Mouse (Mus musculus): ENCODE results near the gene Ly6g6f.

The Ly6g6f gene

DNA sequence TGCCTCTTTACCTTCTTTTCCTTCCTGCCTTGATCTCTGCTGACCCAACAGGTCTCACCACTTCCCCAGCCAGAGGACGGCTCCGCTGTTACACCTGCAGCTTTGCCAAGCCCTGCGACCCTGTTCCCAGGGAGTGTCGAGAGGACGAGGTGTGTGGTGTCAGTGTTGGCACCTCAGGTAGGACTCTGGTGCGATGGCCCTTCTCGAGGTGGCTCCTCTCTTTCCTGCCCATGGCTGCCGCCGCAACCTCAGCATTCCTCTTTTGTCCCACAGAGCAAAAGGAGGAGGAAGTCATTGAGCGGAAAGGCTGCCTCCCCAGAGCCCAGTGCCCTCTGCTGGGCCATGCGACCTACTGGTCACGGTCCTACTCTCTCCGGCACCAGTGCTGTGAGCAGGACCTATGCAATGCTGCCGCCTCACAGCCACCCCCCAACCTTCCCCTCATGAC lies 7.6 kb downstream of the Ly6g6f start, which contains the start of gene Ly6g6d:
Gene Ly6g6d (minus strand): TSS at position 280 of the 448 bp plus-strand sequence.
- no peak for DNase-seq (ENCODE audit: low read depth, low spot score)

DNA sequence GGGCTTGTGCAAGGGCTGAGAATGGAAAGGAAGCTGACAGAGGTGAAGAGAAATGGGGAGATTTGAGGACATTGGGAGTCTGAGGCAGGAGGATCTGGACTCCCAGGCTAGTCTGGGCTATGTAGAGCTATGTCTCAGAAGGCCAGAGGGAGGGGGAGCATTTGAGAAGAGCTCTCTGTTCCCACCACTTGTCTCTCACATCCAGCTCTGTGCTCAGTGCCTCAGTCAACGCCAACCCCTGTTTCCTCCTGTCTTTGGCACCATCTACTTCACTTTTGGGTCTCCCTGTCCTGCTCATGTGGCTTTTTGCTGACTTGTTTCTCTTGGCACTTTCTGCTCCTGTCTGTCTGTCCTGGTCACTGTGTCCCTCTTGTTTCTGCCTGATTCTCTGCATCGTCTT lies 8.1 kb downstream of the Ly6g6f start:
- DNase-seq (ENCODE audit: low read depth, low spot score) = no peak

DNA sequence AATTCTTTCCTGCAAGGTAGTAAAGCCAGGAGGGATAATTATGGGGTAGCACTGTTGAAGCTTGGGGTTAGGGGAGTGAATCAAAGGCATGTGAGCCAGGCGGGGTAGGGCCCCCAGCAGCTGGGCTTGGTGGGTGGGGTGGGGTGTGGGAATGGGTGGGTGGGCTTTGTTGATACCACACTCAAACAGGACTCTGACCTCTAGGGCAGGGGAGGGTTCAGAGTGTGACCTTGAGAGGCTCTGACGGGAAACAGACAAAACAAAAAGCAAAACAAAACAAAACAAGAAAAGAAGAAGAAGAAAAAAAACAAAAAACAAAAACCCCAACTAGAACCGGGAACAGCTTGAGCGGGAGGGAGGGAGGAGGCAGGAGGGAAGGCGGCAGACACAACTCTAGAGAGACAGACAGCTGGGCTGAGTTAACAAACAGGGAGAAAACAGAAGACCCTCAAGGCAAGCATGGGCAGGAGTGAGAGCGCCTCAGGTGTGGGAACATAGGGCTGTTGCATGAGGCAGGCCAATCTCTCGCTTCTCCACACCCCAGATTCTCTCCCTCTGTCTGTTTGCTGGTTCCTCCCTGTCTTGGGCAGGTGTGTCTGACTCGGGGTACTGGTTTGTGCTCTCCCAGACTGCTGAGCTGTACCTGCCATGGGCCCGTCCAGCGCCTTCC lies 8.8 kb downstream of the Ly6g6f start, which contains the start of gene Ly6g6e:
Gene Ly6g6e (plus strand): TSS at position 396 of the 670 bp plus-strand sequence.
- DNase-seq (ENCODE audit: low read depth, low spot score) = peak; percentile 64

DNA sequence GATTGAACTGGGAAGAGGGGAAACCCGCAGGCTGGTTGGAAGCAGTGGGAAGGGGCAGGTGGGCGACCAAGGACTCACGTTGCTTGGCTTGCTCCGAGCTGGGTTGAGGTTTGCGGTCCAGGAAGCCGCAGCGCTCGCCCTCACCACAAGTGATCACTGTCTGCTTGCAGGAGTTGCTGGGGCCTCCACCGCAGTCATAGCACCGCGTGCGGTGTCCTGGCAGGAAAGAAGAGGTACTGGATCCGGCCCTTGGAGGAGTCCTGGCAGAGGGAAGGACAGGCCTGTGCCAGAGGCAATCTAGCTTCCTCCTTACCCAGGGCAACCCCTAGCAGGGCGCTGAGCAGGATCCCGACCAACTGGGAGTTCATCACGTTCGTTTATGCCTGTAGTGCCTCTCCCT lies 11.3 kb downstream of the Ly6g6f start:
- no peak for DNase-seq (ENCODE audit: low read depth, low spot score)

DNA sequence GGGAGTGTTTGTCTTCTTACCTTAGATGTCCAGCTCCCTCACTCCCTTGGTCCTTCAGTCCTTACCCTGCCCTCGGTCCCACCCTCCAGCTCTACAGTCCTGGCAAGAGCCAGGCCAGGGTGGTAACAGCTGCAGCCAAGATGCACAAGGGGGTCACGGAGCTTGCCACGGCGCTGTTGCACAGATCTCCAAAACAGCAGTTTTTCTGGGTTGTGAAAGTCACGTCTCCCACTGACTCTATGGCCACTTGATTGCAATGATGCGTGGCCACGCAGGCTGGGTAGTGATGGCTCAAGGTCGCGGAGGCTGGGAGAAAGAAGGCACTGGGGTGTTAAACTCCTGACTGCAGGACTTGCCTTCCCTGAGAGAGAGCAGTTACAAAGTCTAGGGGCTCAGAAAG lies 14.0 kb downstream of the Ly6g6f start:
- no peak for DNase-seq (ENCODE audit: low read depth, low spot score)

DNA sequence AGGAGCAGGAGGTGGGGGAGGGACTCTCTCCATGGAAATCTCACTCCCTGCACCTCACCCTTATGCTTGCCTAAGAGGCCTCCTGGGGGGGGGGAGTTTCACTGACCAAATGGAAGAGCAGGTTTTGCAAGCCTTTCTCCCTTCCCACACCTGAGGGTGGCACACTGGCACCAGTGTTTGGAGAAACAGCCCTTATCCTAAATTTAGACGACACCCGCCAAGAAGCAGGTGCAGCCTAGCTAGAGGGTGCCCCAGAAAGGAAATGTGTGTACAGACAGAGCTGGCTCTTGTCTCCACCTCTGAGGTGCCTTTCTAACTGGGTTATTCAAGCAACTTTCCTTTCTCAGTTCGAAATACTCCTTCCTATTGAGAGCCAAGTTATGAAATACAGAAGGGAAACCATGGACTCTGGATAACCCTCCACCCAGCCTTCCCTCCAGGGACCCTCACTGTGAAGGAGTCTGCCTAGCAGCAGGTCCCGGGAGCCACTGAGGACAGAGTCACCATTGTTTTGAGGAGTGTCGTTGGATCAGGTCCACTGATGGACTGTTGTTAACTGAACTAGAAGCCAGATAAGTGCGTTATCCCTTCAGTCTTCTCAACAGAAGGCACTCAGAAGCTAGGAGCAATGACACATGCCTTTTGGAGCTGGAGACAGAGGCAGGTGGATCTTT lies 14.7 kb downstream of the Ly6g6f start:
- DNase-seq (ENCODE audit: low read depth, low spot score) = no peak

DNA sequence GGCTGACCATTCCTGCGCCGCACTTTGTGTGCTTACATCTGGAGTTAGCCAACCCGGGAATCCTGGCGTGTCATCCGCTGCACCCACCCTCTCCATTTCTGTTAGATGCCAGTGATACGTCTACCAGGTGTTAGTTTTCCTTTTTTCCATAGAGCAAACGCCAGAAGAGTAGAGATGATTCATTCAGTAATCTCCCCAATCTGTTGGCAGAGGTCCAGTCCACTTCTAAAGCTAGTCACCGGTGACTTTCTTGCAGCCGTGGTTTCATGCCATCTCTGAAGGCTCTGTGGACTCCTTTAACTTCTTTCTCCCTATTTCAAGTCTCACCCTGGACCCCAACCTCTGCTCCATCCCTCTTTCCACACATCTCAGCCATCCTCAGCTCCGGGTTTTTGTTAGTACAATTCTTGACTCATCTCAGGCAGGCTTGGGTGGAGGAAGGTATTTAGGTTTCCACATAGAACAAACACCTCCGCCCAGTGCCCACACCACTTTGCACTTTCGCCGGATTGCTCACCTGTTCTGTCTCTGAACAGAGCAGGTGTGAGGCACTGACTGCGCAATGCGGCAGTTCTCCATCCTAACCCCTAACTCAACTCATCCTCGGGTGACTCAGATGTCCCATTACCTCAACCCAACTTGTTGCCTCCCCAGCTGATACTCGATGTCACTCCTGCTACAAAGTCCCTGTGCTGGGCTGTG lies 17.0 kb downstream of the Ly6g6f start:
- DNase-seq (ENCODE audit: low read depth, low spot score) = no peak

DNA sequence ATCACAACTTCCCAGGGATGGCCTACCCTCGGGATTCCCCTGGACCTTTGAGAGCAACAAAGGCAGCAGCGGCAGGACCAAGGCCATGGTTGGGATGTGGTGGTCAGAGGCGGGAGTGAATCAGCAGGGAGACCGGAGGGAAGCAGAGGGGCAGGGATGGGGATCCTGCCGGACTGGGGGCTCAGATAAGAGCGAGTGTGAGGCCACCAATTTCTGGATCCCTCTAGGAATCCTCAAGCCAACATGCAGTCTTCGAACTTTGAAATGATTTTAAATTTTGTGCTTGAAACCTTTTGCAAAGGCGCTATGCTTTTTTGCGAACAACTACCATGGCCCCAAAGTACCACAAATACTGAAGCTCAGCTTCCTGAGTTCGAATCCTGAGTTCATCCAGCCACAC lies 19.3 kb downstream of the Ly6g6f start, which contains the start of gene Mpig6b:
Gene Mpig6b (minus strand): TSS at position 101 of the 400 bp plus-strand sequence.
- no peak for DNase-seq (ENCODE audit: low read depth, low spot score)

DNA sequence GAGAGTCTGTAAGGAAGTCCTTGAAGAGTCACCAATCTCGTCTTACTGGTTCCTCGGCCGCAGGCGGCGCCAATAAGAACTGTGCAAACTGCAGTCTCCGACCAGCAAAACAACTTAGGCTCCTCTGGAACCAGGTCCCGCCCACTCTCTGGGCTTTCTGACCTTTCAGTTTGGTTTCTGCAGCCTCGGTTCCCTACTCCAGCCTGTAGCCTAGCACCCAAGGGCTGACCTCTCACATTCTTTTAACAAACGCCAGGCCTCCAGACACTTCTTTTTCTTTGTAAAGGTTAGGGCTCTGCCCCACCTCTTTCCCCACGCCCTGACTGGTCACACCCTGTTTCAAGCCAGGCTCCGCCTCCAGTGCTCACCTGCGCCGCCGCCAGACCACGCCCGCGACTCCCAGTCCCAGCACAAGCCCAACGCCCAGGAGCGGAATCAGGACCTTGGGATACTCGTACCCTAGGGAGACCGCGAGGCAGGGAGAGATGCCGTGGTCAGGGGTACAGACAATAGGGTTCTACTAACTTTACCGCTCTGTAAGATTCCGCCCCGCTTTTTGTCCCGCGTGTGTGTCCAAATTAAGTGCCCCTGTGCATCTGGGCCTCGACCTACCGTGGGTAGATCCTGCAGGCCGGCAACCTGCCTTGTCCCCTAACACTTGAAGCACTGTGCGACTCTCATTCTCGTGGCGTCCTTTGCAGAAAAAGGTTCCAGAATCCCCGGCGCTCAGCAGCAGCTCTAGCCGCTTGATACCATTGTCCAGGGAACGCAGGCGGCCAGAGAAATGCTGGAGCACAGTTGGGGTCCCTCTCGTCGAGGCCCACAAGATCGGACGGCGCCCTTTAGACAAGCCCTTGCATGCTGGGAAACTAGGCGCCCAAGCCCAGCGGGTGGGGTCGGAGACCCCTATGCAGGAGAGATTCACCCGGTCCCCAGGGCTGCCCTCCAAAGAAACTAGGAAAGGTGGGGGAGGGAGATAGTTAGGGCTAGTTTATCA lies 20.2 kb downstream of the Ly6g6f start, which contains the start of gene Ly6g6c:
Gene Ly6g6c (plus strand): TSS at position 438 of the 997 bp plus-strand sequence.
- DNase-seq (ENCODE audit: low read depth, low spot score) = peak; percentile 92

DNA sequence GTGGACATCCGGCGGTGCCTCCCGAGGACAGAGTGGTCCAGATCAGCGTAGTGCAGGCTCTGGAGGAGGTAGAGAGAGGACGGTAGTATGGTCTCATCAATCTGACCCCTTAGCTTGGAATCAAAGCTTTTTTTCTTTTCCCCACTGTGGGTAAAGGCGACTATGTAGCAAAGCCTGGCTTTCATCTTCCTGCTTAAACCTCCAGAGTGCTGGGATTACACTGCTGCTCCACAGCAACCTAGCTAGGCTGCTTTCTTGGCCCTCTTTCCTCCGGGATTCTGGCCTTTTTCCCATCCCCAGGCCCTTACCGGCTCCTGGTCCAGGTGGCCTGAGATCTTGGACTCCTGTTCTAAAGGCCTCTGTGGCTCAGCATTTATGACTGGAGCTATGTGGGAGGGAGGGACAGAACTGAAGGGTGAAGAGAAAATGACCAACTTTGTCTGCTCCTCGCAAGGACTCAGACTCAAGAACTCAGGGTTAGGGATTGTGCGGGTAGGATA lies 21.0 kb downstream of the Ly6g6f start:
- no peak for DNase-seq (ENCODE audit: low read depth, low spot score)

DNA sequence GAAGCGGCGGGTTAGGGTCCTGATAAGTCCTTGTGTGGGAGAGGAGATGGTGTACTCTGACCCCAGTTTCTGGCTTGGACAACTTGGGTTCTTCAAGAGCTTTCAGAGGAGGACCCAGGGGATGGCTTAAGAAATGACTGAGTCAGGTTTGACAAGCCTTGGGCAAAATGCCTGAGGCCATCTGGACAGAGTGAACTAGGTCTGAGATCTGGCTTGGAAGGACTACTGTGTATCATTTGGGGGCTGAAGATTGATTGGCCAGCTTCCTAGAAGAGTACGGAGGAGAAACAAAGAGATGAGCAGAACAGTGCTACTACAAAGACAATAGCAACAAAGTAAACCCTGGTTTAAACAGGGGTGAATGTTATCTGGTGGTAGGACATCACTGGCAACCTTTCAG lies 21.9 kb downstream of the Ly6g6f start:
- no peak for DNase-seq (ENCODE audit: low read depth, low spot score)

DNA sequence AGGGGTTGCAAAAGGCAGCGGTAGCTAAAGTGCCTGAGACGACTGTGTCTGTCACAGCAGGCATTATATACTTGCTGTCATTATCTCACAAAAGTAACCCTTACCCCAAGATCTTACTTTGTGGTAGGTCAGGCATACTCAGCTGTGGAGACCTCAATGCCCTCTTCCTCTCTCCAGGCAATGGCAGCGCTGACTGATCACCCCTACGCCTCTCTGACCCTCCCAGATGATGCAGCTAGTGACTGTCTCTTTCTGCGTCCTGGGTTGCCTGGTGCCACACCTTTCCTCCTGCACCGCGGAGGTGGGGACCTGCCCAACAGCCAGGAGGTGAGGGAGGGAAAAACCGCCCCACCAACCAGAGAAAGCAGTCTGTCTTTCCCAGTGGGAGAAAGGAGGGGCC lies 24.1 kb downstream of the Ly6g6f start:
- DNase-seq (ENCODE audit: low read depth, low spot score) = no peak

DNA sequence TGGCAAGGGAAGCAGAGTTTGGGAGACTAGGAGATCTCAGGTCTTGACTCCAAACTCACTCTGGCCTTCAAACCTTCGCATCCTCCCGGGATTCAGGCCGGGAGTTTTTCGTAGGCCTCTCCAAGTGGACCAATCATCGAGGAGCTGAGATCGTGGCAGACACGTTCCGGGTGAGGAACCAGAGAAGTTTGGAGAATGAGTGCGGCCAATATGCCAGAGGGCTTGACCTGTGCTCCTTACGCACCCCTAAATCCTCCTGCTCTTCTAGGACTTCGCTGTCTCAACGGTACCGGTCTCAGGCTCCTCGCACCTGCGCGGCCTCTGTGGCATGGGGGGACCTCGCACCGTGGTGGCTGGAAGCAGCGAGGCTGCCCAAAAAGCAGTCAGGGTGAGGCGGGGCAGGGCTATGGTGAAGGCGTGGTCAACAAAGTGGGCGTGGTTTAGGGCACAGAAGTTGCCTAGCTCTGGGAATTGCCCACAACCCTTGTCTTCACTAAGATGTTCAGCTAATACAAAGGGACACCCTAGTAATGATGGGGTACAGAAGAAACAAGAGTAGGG lies 24.6 kb downstream of the Ly6g6f start:
- peak; percentile 76 for DNase-seq (ENCODE audit: low read depth, low spot score)

DNA sequence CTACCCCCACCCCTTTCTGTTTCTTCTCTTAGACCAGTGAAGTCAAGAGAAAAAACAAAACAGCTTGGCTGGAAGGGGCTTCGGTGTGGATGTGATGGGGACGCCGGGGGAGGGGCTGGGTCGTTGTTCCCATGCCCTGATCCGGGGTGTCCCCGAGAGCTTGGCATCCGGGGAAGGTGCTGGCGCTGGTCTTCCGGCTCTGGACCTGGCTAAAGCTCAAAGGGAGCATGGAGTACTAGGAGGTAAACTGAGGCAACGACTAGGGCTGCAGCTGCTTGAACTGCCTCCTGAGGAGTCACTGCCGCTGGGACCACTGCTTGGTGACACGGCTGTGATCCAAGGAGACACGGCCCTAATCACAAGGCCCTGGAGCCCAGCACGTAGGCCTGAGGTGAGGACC lies 25.3 kb downstream of the Ly6g6f start:
- no peak for DNase-seq (ENCODE audit: low read depth, low spot score)

DNA sequence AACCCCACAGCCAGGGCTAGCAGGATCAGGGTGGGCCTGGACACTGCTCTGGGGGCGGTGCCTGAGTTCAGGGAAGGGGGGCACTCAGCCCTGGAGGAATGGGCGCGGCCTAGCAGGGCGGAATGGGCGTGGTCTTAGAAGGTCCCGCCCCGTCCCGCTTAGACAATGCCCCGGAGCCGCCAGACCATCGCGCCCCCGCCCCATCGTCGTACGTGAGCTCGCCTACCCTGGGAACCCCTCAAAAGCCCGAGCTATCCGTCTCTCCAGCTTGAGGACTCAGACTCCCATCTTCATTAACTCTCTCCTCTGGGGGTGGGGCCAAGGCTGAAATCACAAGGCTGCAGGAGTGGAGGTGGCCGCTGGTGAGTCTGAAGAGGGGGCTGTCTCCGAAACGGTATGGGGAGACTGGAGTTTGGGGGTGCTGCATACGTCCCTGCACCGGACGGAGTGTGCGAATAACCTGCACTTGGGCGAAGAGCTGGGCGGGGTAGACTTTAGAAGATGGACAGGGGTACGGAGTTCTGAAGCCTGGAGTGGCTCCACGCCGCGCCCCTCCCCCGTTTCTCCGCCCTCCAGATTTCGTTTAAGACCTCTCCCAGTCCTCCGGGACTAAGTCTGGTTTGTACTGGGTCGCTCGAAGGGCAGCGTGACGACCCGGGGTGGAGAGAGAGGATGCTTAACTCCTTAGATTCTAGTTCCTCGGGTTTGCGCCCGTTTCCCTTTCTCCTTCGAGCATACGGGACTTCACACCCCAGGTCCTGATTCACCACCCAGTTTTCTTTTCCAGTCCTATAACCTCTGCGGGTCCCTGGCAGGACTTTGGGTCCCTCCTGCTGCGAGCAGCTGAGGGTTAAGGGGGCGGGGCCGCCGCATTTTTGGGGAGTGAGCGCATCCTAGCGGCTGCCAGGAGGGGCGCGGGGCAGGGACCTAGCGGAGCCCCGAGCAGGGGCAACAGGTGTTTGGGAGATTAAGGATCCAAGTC lies 26.2 kb downstream of the Ly6g6f start, which contains the start of gene Ddah2:
Gene Ddah2 (plus strand): TSS at position 125 of the 982 bp plus-strand sequence.
- DNase-seq (ENCODE audit: low read depth, low spot score) = peak; percentile 92

DNA sequence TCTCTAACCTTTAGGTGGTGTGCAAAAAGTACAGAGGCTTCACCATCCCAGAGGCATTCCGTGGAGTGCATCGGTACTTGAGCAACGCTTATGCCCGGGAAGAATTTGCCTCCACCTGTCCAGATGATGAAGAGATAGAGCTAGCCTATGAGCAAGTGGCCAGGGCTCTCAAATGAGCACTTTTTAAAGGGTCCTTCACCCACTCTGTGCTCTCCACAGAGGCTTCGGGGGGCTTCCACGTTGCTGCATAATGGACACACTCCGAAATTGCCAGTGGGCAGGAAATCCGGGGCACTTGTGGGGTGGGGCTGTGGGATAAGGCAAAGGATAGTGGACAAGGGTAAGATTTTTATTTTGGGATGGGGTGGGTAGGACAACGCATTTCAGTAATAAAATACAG lies 27.1 kb downstream of the Ly6g6f start:
- no peak for DNase-seq (ENCODE audit: low read depth, low spot score)

DNA sequence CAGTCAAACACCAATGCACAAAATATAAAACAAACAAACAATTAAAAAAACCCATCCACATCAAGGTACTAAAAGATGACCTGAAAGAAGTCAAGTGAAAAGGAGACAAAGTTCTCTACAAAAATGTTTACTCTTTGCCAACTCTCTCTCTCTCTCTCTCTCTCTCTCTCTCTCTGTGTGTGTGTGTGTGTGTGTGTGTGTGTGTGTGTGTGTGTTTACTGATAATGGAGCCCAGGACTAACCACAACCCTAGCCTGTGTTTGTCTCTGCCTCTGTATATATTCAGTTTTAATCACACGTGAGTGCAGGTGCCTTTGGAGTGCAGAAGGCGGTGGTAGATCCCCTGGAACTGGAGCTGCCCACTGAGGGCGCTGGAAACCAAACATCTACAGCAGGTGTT lies 28.3 kb downstream of the Ly6g6f start:
- no peak for DNase-seq (ENCODE audit: low read depth, low spot score)

DNA sequence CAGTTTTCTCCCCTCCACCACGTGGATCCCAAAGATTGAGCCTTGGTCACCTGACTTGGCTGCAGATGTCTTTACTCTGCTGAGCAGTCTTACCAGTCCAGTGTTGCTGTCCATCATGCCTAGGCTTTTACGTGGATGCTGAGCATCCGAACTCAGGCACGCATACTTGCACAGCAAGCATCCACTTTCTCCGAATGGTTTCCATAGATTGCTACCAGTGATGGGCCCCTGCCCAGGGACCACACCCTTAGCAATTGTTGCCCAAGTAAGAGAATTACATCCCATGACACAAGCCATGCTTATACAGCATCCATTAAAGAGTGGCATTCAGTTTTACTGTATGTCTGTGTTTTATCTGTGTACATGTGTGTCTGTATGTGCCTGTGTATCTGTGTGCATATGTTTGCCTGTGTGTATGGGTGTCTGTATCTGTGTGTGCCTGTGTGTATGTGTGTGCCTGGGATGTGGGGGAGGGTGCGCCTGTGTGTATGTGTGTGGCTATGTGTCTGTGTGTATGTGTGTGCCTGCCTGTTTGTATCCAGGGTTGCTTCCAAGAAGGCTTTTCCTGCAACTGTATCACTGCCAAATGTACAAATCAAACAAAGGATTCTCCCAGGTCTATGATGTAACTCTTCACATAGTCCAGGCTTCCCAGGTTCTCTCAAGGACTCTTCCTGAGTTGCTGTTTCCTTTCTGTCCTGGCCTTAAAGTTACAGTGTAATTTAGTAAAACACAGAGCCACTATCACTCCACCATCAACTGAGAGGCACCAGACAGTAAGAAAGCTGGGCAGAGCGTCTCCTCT lies 29.5 kb downstream of the Ly6g6f start:
- DNase-seq (ENCODE audit: low read depth, low spot score) = no peak

Data from ZHBTc4 (cell line).